Mouse (Mus musculus): Measurements from ENCODE around the gene Akt1s1. TPM values are rescaled to one million over a fixed set of nuclear protein-coding genes. Genes with fewer than 3 reads are reported as not detected.
A peak's percentile ranks its signal among the peaks of the same experiment; 100 is the strongest.

Akt1s1 gene
- polyA plus RNA-seq, 1 experiment from 2014 or later: 69.0 TPM

- H3K9ac ChIP-seq (ENCODE audit: low read depth, low read length): no peak overlapping the region; the same call in 1 of the 2 replicates
- DNase-seq (ENCODE audit: low spot score) (peak; percentile 65), ATAC-seq (ENCODE audit: low read depth) (peak; percentile 38; the same call in 1 of the 2 replicates)
- H3K4me3 ChIP-seq (ENCODE audit: low read depth, low read length): no peak overlapping the region
- no peak overlapping the region for H3K4me2 ChIP-seq (ENCODE audit: low read depth, low read length)
- peaks cover 17% of the 10 kb centered on the region for H3K4me1 ChIP-seq (ENCODE audit: control insufficient read depth, insufficient read depth, low read length)
- no peaks in the 10 kb centered on the region for H3K27me3 ChIP-seq (replicated peaks; ENCODE audit: control insufficient read depth, insufficient read depth, low read length)
- H3K27ac ChIP-seq (replicated peaks; ENCODE audit: low read depth, low read length): peak overlapping the region; percentile 49
- peaks cover 50% of the 10 kb centered on the region for H3K36me3 ChIP-seq (ENCODE audit: control insufficient read depth, insufficient read depth, low read length)
- H3K9me3 ChIP-seq (ENCODE audit: control insufficient read depth, low read length): no peaks in the 10 kb centered on the region
- WGBS: 60% methylated on average over 20 of the region's 22 CpGs
Observed at GRCm38 (mm10) chr7:44860576-44861428, 12.0 kb downstream of the Akt1s1 start.

GRCm38 (mm10) chr7:44861429-44861816 lies 12.6 kb downstream of the Akt1s1 start:
- no peak overlapping the region for H3K4me3 ChIP-seq (ENCODE audit: low read depth, low read length)
- H3K27ac ChIP-seq (replicated peaks; ENCODE audit: low read depth, low read length): no peak overlapping the region; the same call in 1 of the 2 replicates
- H3K9ac ChIP-seq (ENCODE audit: low read depth, low read length): no peak overlapping the region
- peaks cover 56% of the 10 kb centered on the region for H3K36me3 ChIP-seq (ENCODE audit: control insufficient read depth, insufficient read depth, low read length)
- 84% methylated on average over 14 of the region's 14 CpGs for WGBS
- H3K27me3 ChIP-seq (replicated peaks; ENCODE audit: control insufficient read depth, insufficient read depth, low read length): no peaks in the 10 kb centered on the region
- no peak for DNase-seq (ENCODE audit: low spot score)
- no peak overlapping the region for H3K4me2 ChIP-seq (ENCODE audit: low read depth, low read length)
- H3K9me3 ChIP-seq (ENCODE audit: control insufficient read depth, low read length): no peaks in the 10 kb centered on the region
- peaks cover 20% of the 10 kb centered on the region for H3K4me1 ChIP-seq (ENCODE audit: control insufficient read depth, insufficient read depth, low read length)
- no peak for ATAC-seq (ENCODE audit: low read depth)

GRCm38 (mm10) chr7:44862434-44862833 lies 13.6 kb downstream of the Akt1s1 start:
- H3K27me3 ChIP-seq (replicated peaks; ENCODE audit: control insufficient read depth, insufficient read depth, low read length): no peaks in the 10 kb centered on the region
- H3K27ac ChIP-seq (replicated peaks; ENCODE audit: low read depth, low read length): no peak overlapping the region
- H3K4me3 ChIP-seq (ENCODE audit: low read depth, low read length): no peak overlapping the region
- peaks cover 26% of the 10 kb centered on the region for H3K4me1 ChIP-seq (ENCODE audit: control insufficient read depth, insufficient read depth, low read length)
- WGBS: 79% methylated on average over 8 of the region's 8 CpGs
- H3K36me3 ChIP-seq (ENCODE audit: control insufficient read depth, insufficient read depth, low read length): peaks cover 63% of the 10 kb centered on the region
- ATAC-seq (ENCODE audit: low read depth) (no peak), DNase-seq (ENCODE audit: low spot score) (no peak)
- no peak overlapping the region for H3K9ac ChIP-seq (ENCODE audit: low read depth, low read length)
- no peaks in the 10 kb centered on the region for H3K9me3 ChIP-seq (ENCODE audit: control insufficient read depth, low read length)
- H3K4me2 ChIP-seq (ENCODE audit: low read depth, low read length): no peak overlapping the region

- Histone ChIP-seq H3K9ac (ENCODE audit: low read depth, low read length) (no peak overlapping the region), H3K27me3 (replicated peaks; ENCODE audit: control insufficient read depth, insufficient read depth, low read length) (no peaks in the 10 kb centered on the region), H3K4me2 (ENCODE audit: low read depth, low read length) (no peak overlapping the region), H3K4me1 (ENCODE audit: control insufficient read depth, insufficient read depth, low read length) (peaks cover 29% of the 10 kb centered on the region), H3K27ac (replicated peaks; ENCODE audit: low read depth, low read length) (no peak overlapping the region), H3K4me3 (ENCODE audit: low read depth, low read length) (no peak overlapping the region), H3K9me3 (ENCODE audit: control insufficient read depth, low read length) (no peaks in the 10 kb centered on the region), H3K36me3 (ENCODE audit: control insufficient read depth, insufficient read depth, low read length) (peaks cover 63% of the 10 kb centered on the region)
- WGBS: 87% methylated on average over 14 of the region's 14 CpGs
- no peak for DNase-seq (ENCODE audit: low spot score)
- ATAC-seq (ENCODE audit: low read depth): no peak
Observed at GRCm38 (mm10) chr7:44863210-44863609, 14.4 kb downstream of the Akt1s1 start.

GRCm38 (mm10) chr7:44863982-44864494 lies 15.2 kb downstream of the Akt1s1 start:
- H3K9me3 ChIP-seq (ENCODE audit: control insufficient read depth, low read length): no peaks in the 10 kb centered on the region
- H3K27ac ChIP-seq (replicated peaks; ENCODE audit: low read depth, low read length): no peak overlapping the region
- no peaks in the 10 kb centered on the region for H3K27me3 ChIP-seq (replicated peaks; ENCODE audit: control insufficient read depth, insufficient read depth, low read length)
- no peak overlapping the region for H3K9ac ChIP-seq (ENCODE audit: low read depth, low read length)
- no peak overlapping the region for H3K4me2 ChIP-seq (ENCODE audit: low read depth, low read length)
- WGBS: 85% methylated on average over 10 of the region's 11 CpGs
- ATAC-seq (ENCODE audit: low read depth) (no peak), DNase-seq (ENCODE audit: low spot score) (no peak)
- H3K4me1 ChIP-seq (ENCODE audit: control insufficient read depth, insufficient read depth, low read length): peaks cover 26% of the 10 kb centered on the region
- H3K36me3 ChIP-seq (ENCODE audit: control insufficient read depth, insufficient read depth, low read length): peaks cover 63% of the 10 kb centered on the region
- H3K4me3 ChIP-seq (ENCODE audit: low read depth, low read length): no peak overlapping the region

GRCm38 (mm10) chr7:44864595-44865542 lies 16.1 kb downstream of the Akt1s1 start:
- Histone ChIP-seq H3K4me1 (ENCODE audit: control insufficient read depth, insufficient read depth, low read length) (peaks cover 26% of the 10 kb centered on the region), H3K9me3 (ENCODE audit: control insufficient read depth, low read length) (no peaks in the 10 kb centered on the region), H3K36me3 (ENCODE audit: control insufficient read depth, insufficient read depth, low read length) (peaks cover 60% of the 10 kb centered on the region), H3K27me3 (replicated peaks; ENCODE audit: control insufficient read depth, insufficient read depth, low read length) (no peaks in the 10 kb centered on the region), H3K9ac (ENCODE audit: low read depth, low read length) (peak overlapping the region; percentile 8; the same call in 1 of the 2 replicates), H3K4me2 (ENCODE audit: low read depth, low read length) (no peak overlapping the region), H3K4me3 (ENCODE audit: low read depth, low read length) (no peak overlapping the region), H3K27ac (replicated peaks; ENCODE audit: low read depth, low read length) (no peak overlapping the region)
- ATAC-seq (ENCODE audit: low read depth) (no peak), DNase-seq (ENCODE audit: low spot score) (peak; percentile 35)
- WGBS: 80% methylated on average over 21 of the region's 24 CpGs

- 51% methylated on average over 12 of the region's 15 CpGs for WGBS
- peak; percentile 79 for DNase-seq (ENCODE audit: low spot score)
- no peak for ATAC-seq (ENCODE audit: low read depth)
- Histone ChIP-seq H3K4me1 (ENCODE audit: control insufficient read depth, insufficient read depth, low read length) (peaks cover 32% of the 10 kb centered on the region), H3K4me3 (ENCODE audit: low read depth, low read length) (peak overlapping the region; percentile 21), H3K4me2 (ENCODE audit: low read depth, low read length) (peak overlapping the region; percentile 95), H3K27me3 (replicated peaks; ENCODE audit: control insufficient read depth, insufficient read depth, low read length) (no peaks in the 10 kb centered on the region), H3K9me3 (ENCODE audit: control insufficient read depth, low read length) (no peaks in the 10 kb centered on the region), H3K36me3 (ENCODE audit: control insufficient read depth, insufficient read depth, low read length) (peaks cover 56% of the 10 kb centered on the region), H3K27ac (replicated peaks; ENCODE audit: low read depth, low read length) (peak overlapping the region; percentile 67), H3K9ac (ENCODE audit: low read depth, low read length) (peak overlapping the region; percentile 100)
Observed at GRCm38 (mm10) chr7:44866276-44867009, 17.7 kb downstream of the Akt1s1 start.
